Mouse (Mus musculus): ENCODE measurements around the gene Olfr777.

- TF ChIP-seq CTCF (IDR thresholded peaks at IDR 0.05; ENCODE audit: low read depth) (no peak), EP300 (IDR thresholded peaks at IDR 0.05; ENCODE audit: low read depth) (no peak)
These were observed 35.4 kb downstream of the Olfr777 start, which contains the start of gene Olfr774 for GRCm38 (mm10) chr10:129235904-129236303.

Measured in liver, embryonic 14.5 days (tissue).